Comparison of ENCODE assay signal across 9 mouse cellular contexts in the genomic region with DNA sequence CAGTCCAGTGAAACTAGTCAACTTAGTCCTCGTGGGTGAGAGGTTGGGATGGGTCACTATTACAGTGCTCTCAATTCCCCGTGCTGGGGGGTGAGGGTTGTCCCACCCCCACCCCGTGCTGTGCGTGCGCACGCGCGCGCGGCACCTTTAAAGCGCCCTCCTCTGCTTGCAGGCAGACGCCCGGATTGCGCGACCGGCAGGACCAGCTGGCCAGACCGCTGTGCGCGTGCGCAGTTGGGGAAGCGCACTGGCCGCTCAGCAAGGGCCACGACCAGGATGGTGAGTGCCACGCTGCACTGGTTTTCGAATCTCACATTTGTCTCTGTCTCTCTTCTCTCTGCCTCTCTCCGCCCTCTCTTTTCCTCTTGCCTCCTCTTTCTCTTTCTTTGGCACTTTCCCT. TPM values are rescaled to one million over a fixed set of nuclear protein-coding genes. Genes with fewer than 3 reads are reported as not detected.
DNase-seq lines count a peak whose midpoint lies in the region; ATAC-seq and TF ChIP-seq lines count a peak whose summit lies in the region.
"Had no signal": no experiment of that assay in that cellular context is flagged by ENCODE, and none has a peak within 500 bp of the region (broad histone marks: within the 10 kb centered on the region; RNA-seq: fewer than 3 reads in every experiment).

A gene (plus strand): TSS at position 173 of the 400 bp plus-strand sequence.

- DNase-seq in adrenal gland, adult (ENCODE audit: inconsistent age in 2 of 2, low spot score in 1 of 2) = peak; percentile 65 to 76
- DNase-seq in adrenal gland, postnatal 4 days (ENCODE audit: low spot score in 2 of 2) = no peak
- peak; percentile 74 for DNase-seq in adrenal gland, postnatal 25 days
- DNase-seq in limb, embryonic 10.5 days (ENCODE audit: low spot score) = peak; percentile 85
- DNase-seq in midbrain, embryonic 11.5 days (ENCODE audit: low spot score, missing footprints) = peak; percentile 94
- peak; percentile 52 for DNase-seq in yolk sac, embryonic 10.5 days (ENCODE audit: low spot score)

- H3K9ac ChIP-seq in intestine, embryonic 15.5 days = 0 out of 2 replicates have a peak within 1 kb of the TSS, but pooled peaks have one; percentile 16
- peak within 1 kb of the TSS; percentile 30; the same call in 1 of the 2 replicates for H3K9ac ChIP-seq in midbrain, embryonic 11.5 days (ENCODE audit: low read length)

- H3K27me3 ChIP-seq in intestine, embryonic 15.5 days (replicated peaks) = peaks cover 68% of the 10 kb centered on the region
- peaks cover 71% of the 10 kb centered on the region for H3K27me3 ChIP-seq in limb, embryonic 10.5 days (ENCODE audit: low read depth, poor library complexity, severe bottlenecking)
- H3K27me3 ChIP-seq in midbrain, embryonic 11.5 days (ENCODE audit: control insufficient read depth, insufficient read depth, low read length) = peaks cover 61% of the 10 kb centered on the region

- TF ChIP-seq CTCF in embryonic fibroblast, embryonic 13.5 days (IDR thresholded peaks at IDR 0.05; ENCODE audit: borderline replicate concordance, insufficient read depth, low read length) = no peak

- H3K27ac ChIP-seq in embryonic fibroblast, embryonic 13.5 days (ENCODE audit: insufficient read depth, low read length) = no peak within 1 kb of the TSS
- no peak within 1 kb of the TSS for H3K27ac ChIP-seq in intestine, embryonic 15.5 days
- H3K27ac ChIP-seq in limb, embryonic 10.5 days = no peak within 1 kb of the TSS
- no peak within 1 kb of the TSS for H3K27ac ChIP-seq in midbrain, embryonic 11.5 days (ENCODE audit: low read depth, low read length)

- ATAC-seq in intestine, embryonic 15.5 days = peak; percentile 46; the same call in 1 of the 2 replicates
- peak; percentile 31; the same call in 1 of the 2 replicates for ATAC-seq in midbrain, embryonic 11.5 days (ENCODE audit: low FRiP score)

- H3K4me2 ChIP-seq in intestine, embryonic 15.5 days (replicated peaks) = peak within 1 kb of the TSS; percentile 68
- H3K4me2 ChIP-seq in midbrain, embryonic 11.5 days = peak within 1 kb of the TSS; percentile 55

- H3K4me1 ChIP-seq in embryonic fibroblast, embryonic 13.5 days (ENCODE audit: control insufficient read depth, insufficient read depth, low read length) = 0 out of 2 replicates have a peak, but pooled peaks cover 3% of the 10 kb centered on the region
- peaks cover 23% of the 10 kb centered on the region for H3K4me1 ChIP-seq in intestine, embryonic 15.5 days (replicated peaks)
- H3K4me1 ChIP-seq in limb, embryonic 10.5 days = peaks cover 34% of the 10 kb centered on the region
- peaks cover 20% of the 10 kb centered on the region for H3K4me1 ChIP-seq in midbrain, embryonic 11.5 days (ENCODE audit: control insufficient read depth, insufficient read depth, low read length)

- under 1% methylated on average over 26 of the region's 26 CpGs for WGBS in intestine, embryonic 15.5 days
- under 1% methylated on average over 26 of the region's 26 CpGs for WGBS in limb, embryonic 10.5 days
- WGBS in midbrain, embryonic 11.5 days = under 1% methylated on average over 26 of the region's 26 CpGs

- peak; percentile 26; the same call in 1 of the 2 replicates for TF ChIP-seq POLR2A in embryonic fibroblast, embryonic 13.5 days (IDR thresholded peaks at IDR 0.05; ENCODE audit: low read depth, low read length)

- H3K36me3 ChIP-seq in intestine, embryonic 15.5 days = no peaks in the 10 kb centered on the region
- no peaks in the 10 kb centered on the region for H3K36me3 ChIP-seq in limb, embryonic 10.5 days
- H3K36me3 ChIP-seq in midbrain, embryonic 11.5 days (ENCODE audit: control insufficient read depth, insufficient read depth, low read length) = no peaks in the 10 kb centered on the region

- H3K4me3 ChIP-seq in embryonic fibroblast, embryonic 13.5 days (ENCODE audit: insufficient read depth, low read length) = peak within 1 kb of the TSS; percentile 34
- peak within 1 kb of the TSS; percentile 28 for H3K4me3 ChIP-seq in intestine, embryonic 15.5 days (replicated peaks)
- peak within 1 kb of the TSS; percentile 50 for H3K4me3 ChIP-seq in limb, embryonic 10.5 days
- peak within 1 kb of the TSS; percentile 33 for H3K4me3 ChIP-seq in midbrain, embryonic 11.5 days (ENCODE audit: low read depth, low read length)

- H3K9me3 ChIP-seq in intestine, embryonic 15.5 days = no peaks in the 10 kb centered on the region
- H3K9me3 ChIP-seq in limb, embryonic 10.5 days (replicated peaks) = no peaks in the 10 kb centered on the region
- no peaks in the 10 kb centered on the region for H3K9me3 ChIP-seq in midbrain, embryonic 11.5 days (ENCODE audit: control insufficient read depth, low read length)

RNA-seq across cellular contexts. Expression of the gene that starts here (rescaled TPM):
- under 1 TPM; 0.11 to 0.14 TPM for total RNA-seq in adrenal gland, postnatal 4 days (2021)
- total RNA-seq in adrenal gland, postnatal 25 days (2021) = 0.12 and 0.43 TPM in 2 replicates
- polyA plus RNA-seq in embryonic fibroblast, embryonic 13.5 days (2011; ENCODE audit: insufficient read length, low read depth, missing spikeins) = 0.84 and 1.1 TPM in 2 replicates
- polyA plus RNA-seq in intestine, embryonic 15.5 days (2015; fragmentation: Nextera tagmentation; extraction: Ambion mirVana) = 0.06 and 0.11 TPM in 2 replicates
- 0.04 TPM in 1 of 2 replicates, not detected in the other for polyA plus RNA-seq in limb, embryonic 10.5 days (2016; fragmentation: Nextera tagmentation; extraction: Ambion mirVana)
- polyA plus RNA-seq in midbrain, embryonic 11.5 days (2014; fragmentation: Nextera tagmentation; extraction: Ambion mirVana) = 0.04 and 0.22 TPM in 2 replicates
- total RNA-seq: hematopoietic stem cell, adult 5-6 weeks had no signal

Comparison
In these comparisons a context has a peak if more than half of its experiments do, and no peak if none do; other contexts are left out.
1. DNase-seq: peak in adrenal gland, adult (2 of 2) and yolk sac, embryonic 10.5 days (single experiment); none in adrenal gland, postnatal 4 days (0 of 2).
2. Peak in DNase-seq in adrenal gland, postnatal 25 days; RNA of the gene not detected or under 1 TPM.
3. Peak in ATAC-seq, H3K4me3 ChIP-seq, H3K9ac ChIP-seq and H3K4me2 ChIP-seq in intestine, embryonic 15.5 days; RNA of the gene not detected or under 1 TPM.
4. Peak in DNase-seq and H3K4me3 ChIP-seq in limb, embryonic 10.5 days; RNA of the gene not detected or under 1 TPM.
5. Peak in DNase-seq, ATAC-seq, H3K4me3 ChIP-seq, H3K9ac ChIP-seq and H3K4me2 ChIP-seq in midbrain, embryonic 11.5 days; RNA of the gene not detected or under 1 TPM.
6. Peak in every context shown above with its lines, with median percentiles within 50 percentile points of each other: H3K4me3 ChIP-seq.